Mouse (Mus musculus): ENCODE data around the gene Crot. TPM values are rescaled to one million over a fixed set of nuclear protein-coding genes. Genes with fewer than 3 reads are reported as not detected.
"Not testable (repeated sequence)": the region's sequence is repeated elsewhere in the genome, so short reads cannot be mapped to it uniquely, and the experiment has no call there.

The Crot gene
- polyA plus RNA-seq, 1 experiment from 2014 or later = 57.5 TPM

DNA sequence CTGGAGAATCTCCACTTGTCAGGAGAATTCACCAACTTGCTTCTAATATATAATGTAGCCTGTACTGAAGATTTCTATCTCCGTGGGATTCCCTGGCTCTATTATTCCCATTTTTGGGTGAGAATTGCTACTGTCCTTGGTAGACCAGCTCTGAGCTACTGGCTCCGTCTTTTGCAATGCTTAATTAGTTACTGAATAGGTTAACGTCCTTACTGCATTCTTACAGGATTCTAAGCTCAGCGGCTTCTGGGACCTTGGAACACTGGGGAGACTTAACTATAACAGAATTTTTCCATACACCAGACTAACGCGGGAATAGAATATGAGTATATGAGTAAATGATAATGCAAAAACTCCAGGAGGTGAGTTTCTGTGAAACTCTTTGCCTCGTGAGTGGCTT is 2.9 kb upstream of the Crot start:
- not testable (repeated sequence) for H3K9ac ChIP-seq (replicated peaks; ENCODE audit: low read length); H3K36me3 ChIP-seq (ENCODE audit: insufficient read depth, low read length); H3K4me1 ChIP-seq (ENCODE audit: insufficient read depth, low read length); ATAC-seq (ENCODE audit: low FRiP score, low TSS enrichment); H3K4me2 ChIP-seq (replicated peaks; ENCODE audit: low read depth, low read length); H3K4me3 ChIP-seq (ENCODE audit: low read length); H3K9me3 ChIP-seq (ENCODE audit: low read length); H3K27me3 ChIP-seq (ENCODE audit: insufficient read depth, low read length)
- peak overlapping the region; percentile 38; the same call in 1 of the 2 replicates for H3K27ac ChIP-seq (ENCODE audit: low read length)
- WGBS = 48% methylated on average over 7 of the region's 7 CpGs

DNA sequence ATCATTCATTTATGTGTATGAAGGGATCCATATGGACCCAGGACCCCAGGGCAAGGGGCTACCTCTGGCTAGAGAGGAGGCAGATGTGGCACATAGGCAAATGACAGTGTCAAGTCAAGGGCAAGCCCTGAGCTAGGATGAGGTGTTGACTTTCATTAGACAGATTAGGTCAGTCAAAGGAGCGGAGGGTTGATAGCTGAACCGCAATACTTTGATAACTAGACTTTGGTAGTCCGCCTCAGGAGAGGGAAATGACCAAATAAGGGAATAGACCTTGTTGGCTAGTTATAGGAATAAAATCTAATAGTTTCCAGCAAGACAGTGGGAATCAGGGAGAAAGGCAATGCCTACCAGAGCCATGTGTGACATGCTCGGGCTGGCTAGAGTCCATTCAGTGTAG is 2.0 kb upstream of the Crot start:
- ATAC-seq (ENCODE audit: low FRiP score, low TSS enrichment) = no peak
- 69% methylated on average over 4 of the region's 4 CpGs for WGBS
- peak overlapping the region; percentile 13; the same call in 1 of the 2 replicates for H3K27ac ChIP-seq (ENCODE audit: low read length)

DNA sequence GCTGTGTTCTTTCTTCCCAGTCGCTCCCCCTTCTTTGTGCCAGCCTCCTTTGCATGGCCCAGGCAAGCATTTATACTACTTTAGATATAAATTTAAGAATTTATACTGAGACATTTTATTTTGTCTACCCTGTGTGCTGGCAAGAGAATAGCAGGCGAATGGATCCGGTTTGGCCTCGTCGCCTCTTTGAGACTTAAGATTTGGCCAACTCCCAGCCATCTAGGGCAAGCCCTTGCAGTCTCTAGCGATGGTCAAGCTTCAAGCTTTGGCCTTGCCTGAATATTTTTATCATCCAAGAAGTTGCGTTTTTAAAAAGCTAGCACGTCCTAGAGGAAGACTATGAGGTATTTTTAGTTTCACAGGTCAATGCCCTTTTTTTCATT is 380 bp upstream of the Crot start:
- Histone ChIP-seq H3K9me3 (ENCODE audit: low read length) (no peaks in the 10 kb centered on the region), H3K27me3 (ENCODE audit: insufficient read depth, low read length) (no peaks in the 10 kb centered on the region), H3K36me3 (ENCODE audit: insufficient read depth, low read length) (peaks cover 12% of the 10 kb centered on the region; the same call in 1 of the 2 replicates), H3K4me3 (ENCODE audit: low read length) (peak overlapping the region; percentile 80), H3K4me1 (ENCODE audit: insufficient read depth, low read length) (0 out of 2 replicates have a peak, but pooled peaks cover 10% of the 10 kb centered on the region), H3K9ac (replicated peaks; ENCODE audit: low read length) (peak overlapping the region; percentile 86), H3K4me2 (replicated peaks; ENCODE audit: low read depth, low read length) (peak overlapping the region; percentile 79), H3K27ac (ENCODE audit: low read length) (peak overlapping the region; percentile 92)
- WGBS = 7% methylated on average over 8 of the region's 8 CpGs
- peak; percentile 39; the same call in 1 of the 2 replicates for ATAC-seq (ENCODE audit: low FRiP score, low TSS enrichment)

More for the DNA sequence above, 2.0 kb upstream of the Crot start:
- 0 out of 2 replicates have a peak, but pooled peaks cover 3% of the 10 kb centered on the region for H3K9me3 ChIP-seq (ENCODE audit: low read length)
- no peak overlapping the region for H3K4me3 ChIP-seq (ENCODE audit: low read length)
- 0 out of 2 replicates have a peak, but pooled peaks cover 10% of the 10 kb centered on the region for H3K4me1 ChIP-seq (ENCODE audit: insufficient read depth, low read length)
- no peaks in the 10 kb centered on the region for H3K27me3 ChIP-seq (ENCODE audit: insufficient read depth, low read length)
- no peak overlapping the region for H3K4me2 ChIP-seq (replicated peaks; ENCODE audit: low read depth, low read length)
- H3K9ac ChIP-seq (replicated peaks; ENCODE audit: low read length) = no peak overlapping the region
- H3K36me3 ChIP-seq (ENCODE audit: insufficient read depth, low read length) = peaks cover 4% of the 10 kb centered on the region; the same call in 1 of the 2 replicates

DNA sequence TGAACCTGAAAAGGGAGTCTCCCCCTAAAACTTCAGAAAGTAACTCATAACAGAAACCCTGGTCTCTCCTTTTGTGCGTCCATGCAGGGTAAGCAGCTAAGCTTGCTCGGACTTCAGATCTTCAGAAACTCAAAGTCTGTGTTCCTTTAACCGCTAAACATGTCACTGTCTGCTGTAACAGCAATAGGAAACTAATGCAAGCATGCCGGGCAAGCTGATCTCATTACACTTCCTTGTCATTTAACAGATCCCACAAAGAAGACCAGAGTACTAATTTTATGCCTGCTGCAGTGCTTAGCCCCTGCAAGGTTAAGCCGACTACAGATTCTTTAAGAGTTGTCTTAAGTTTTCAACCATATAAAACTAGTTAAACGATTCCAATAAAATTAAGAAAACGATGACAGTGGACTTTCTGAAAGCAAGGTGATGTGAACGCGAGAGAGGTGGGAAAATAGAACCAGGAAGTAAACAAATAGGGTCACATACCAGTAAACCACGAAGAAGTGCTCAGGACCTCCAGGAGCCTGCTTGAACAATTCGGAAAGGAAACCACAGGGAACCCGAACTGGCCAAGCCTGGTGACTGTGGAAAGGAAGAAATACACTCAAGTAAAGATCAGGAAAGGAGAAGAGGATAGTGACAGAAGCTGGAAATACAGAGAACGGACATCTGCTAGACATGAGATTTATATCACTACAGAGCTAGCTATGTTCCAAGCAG is 998 bp downstream of the Crot start:
- H3K4me1 ChIP-seq (ENCODE audit: insufficient read depth, low read length) = 0 out of 2 replicates have a peak, but pooled peaks cover 10% of the 10 kb centered on the region
- H3K9ac ChIP-seq (replicated peaks; ENCODE audit: low read length) = peak overlapping the region; percentile 86
- H3K4me2 ChIP-seq (replicated peaks; ENCODE audit: low read depth, low read length) = peak overlapping the region; percentile 79
- H3K36me3 ChIP-seq (ENCODE audit: insufficient read depth, low read length) = peaks cover 24% of the 10 kb centered on the region
- H3K4me3 ChIP-seq (ENCODE audit: low read length) = peak overlapping the region; percentile 80
- ATAC-seq (ENCODE audit: low FRiP score, low TSS enrichment) = no peak
- WGBS = 10% methylated on average over 13 of the region's 13 CpGs
- H3K9me3 ChIP-seq (ENCODE audit: low read length) = no peaks in the 10 kb centered on the region
- H3K27ac ChIP-seq (ENCODE audit: low read length) = peak overlapping the region; percentile 92
- H3K27me3 ChIP-seq (ENCODE audit: insufficient read depth, low read length) = no peaks in the 10 kb centered on the region

DNA sequence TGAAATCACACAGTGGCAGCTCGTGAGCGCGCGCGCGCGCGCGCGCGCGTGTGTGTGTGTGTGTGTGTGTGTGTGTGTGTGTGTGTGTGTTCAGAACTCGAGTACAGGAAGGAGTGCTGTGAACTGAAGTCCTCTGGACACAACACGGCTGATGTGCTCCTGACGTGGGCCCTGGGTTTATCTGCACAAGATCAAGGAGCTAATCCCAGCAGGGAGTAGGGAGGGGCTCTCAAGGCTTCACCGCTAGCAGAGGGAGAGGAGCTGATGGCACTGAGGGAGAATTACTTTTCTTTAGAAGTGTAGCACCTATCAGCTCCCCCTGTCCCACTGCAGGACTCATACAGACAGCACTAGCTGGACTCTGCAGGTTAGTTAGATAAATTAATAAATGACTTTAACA is 5.5 kb downstream of the Crot start:
- H3K27me3 ChIP-seq (ENCODE audit: insufficient read depth, low read length) = no peaks in the 10 kb centered on the region
- H3K9me3 ChIP-seq (ENCODE audit: low read length) = no peaks in the 10 kb centered on the region
- no peak overlapping the region for H3K9ac ChIP-seq (replicated peaks; ENCODE audit: low read length)
- ATAC-seq (ENCODE audit: low FRiP score, low TSS enrichment) = no peak
- no peak overlapping the region for H3K4me2 ChIP-seq (replicated peaks; ENCODE audit: low read depth, low read length)
- 94% methylated on average over 16 of the region's 16 CpGs for WGBS
- H3K36me3 ChIP-seq (ENCODE audit: insufficient read depth, low read length) = peaks cover 37% of the 10 kb centered on the region
- H3K4me1 ChIP-seq (ENCODE audit: insufficient read depth, low read length) = 0 out of 2 replicates have a peak, but pooled peaks cover 8% of the 10 kb centered on the region
- no peak overlapping the region for H3K4me3 ChIP-seq (ENCODE audit: low read length)
- H3K27ac ChIP-seq (ENCODE audit: low read length) = no peak overlapping the region

DNA sequence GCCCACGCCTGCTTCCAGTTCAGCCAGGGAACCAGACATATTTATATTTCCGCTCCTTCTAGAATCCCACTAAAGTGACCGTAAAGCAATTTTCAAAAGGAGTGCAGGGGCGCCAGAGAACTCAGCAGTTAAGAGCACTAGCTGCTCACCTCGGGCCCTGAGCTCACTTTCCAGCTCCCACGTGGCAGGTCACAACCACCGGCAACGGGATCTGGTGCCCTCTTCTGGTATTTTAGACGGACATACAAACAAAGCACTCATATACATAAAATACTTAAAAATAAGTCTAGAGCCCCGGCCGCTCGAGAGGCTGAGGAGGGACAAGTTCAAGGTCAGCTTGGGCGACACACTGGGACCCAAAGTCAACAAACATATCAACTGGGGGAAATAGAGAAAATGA is 6.6 kb downstream of the Crot start:
- Histone ChIP-seq H3K9ac (replicated peaks; ENCODE audit: low read length) (no peak overlapping the region), H3K4me3 (ENCODE audit: low read length) (no peak overlapping the region), H3K36me3 (ENCODE audit: insufficient read depth, low read length) (peaks cover 44% of the 10 kb centered on the region), H3K9me3 (ENCODE audit: low read length) (no peaks in the 10 kb centered on the region), H3K27me3 (ENCODE audit: insufficient read depth, low read length) (no peaks in the 10 kb centered on the region), H3K4me1 (ENCODE audit: insufficient read depth, low read length) (0 out of 2 replicates have a peak, but pooled peaks cover 8% of the 10 kb centered on the region), H3K4me2 (replicated peaks; ENCODE audit: low read depth, low read length) (no peak overlapping the region), H3K27ac (ENCODE audit: low read length) (no peak overlapping the region)
- no peak for ATAC-seq (ENCODE audit: low FRiP score, low TSS enrichment)
- 86% methylated on average over 13 of the region's 13 CpGs for WGBS

DNA sequence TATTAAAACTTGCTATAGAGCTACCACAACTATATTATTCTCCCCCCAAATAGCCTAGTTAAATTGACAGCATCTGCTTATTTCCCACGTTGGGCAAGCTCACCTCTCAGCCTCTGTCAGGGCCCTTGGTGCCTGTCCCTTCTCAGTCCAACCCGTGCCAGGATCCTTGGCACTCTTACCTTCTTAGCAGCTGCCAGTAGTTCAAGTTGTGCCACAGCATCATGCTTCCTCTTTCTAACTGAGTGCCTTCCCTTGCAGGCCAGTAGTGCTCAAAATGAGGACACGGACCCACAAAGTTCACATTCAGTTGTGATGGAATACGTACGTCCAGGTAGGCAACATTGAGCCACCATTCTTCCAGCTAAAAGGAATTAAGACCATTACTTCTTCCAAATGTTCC is 9.2 kb downstream of the Crot start:
- no peak for ATAC-seq (ENCODE audit: low FRiP score, low TSS enrichment)
- Histone ChIP-seq H3K9ac (replicated peaks; ENCODE audit: low read length) (no peak overlapping the region), H3K36me3 (ENCODE audit: insufficient read depth, low read length) (peaks cover 40% of the 10 kb centered on the region), H3K4me3 (ENCODE audit: low read length) (no peak overlapping the region), H3K4me2 (replicated peaks; ENCODE audit: low read depth, low read length) (no peak overlapping the region), H3K27ac (ENCODE audit: low read length) (no peak overlapping the region), H3K27me3 (ENCODE audit: insufficient read depth, low read length) (no peaks in the 10 kb centered on the region), H3K9me3 (ENCODE audit: low read length) (no peaks in the 10 kb centered on the region), H3K4me1 (ENCODE audit: insufficient read depth, low read length) (no peaks in the 10 kb centered on the region)
- 96% methylated on average over 5 of the region's 5 CpGs for WGBS

DNA sequence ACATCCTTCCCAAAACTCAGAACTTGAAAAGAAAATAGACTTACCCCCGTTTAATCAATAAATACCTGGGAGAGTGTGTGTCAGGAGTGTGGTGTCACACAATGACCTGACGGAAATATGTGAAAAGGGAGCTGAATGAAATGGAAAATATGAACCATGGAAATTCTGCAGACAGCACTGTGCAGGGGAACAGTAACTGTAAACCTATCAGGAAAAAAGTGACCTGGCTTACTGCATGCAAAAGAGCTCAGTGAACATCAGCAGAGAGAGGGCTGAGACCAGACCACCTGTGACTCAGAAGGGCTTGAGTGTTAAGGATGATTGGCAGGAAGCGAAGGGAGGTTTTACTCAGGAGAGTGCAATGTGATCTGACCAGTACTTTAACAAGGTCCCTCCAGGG is 11.7 kb downstream of the Crot start:
- WGBS = 84% methylated on average over 3 of the region's 3 CpGs
- Histone ChIP-seq H3K36me3 (ENCODE audit: insufficient read depth, low read length) (peaks cover 40% of the 10 kb centered on the region), H3K27me3 (ENCODE audit: insufficient read depth, low read length) (no peaks in the 10 kb centered on the region)

DNA sequence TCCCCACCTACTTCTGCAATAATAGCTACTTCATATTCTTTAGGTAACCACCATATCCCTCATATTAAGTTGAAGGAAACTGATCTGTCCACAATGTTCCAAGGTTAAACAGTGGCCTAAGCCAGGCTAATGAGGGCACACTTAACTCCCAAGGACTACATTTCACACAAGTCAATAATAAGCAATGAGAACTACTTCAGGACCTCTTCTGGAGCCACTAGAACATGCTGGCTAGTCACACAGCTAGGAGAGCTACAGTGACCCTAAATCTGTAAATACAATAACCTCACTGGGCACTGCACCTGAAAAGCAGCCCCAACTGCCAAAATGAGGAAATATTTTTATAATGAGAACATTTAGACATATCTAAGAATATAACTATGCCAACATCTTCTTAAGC is 22.4 kb downstream of the Crot start:
- Histone ChIP-seq H3K9ac (replicated peaks; ENCODE audit: low read length) (no peak overlapping the region), H3K4me3 (ENCODE audit: low read length) (no peak overlapping the region), H3K27ac (ENCODE audit: low read length) (no peak overlapping the region), H3K4me1 (ENCODE audit: insufficient read depth, low read length) (no peaks in the 10 kb centered on the region), H3K27me3 (ENCODE audit: insufficient read depth, low read length) (no peaks in the 10 kb centered on the region), H3K4me2 (replicated peaks; ENCODE audit: low read depth, low read length) (no peak overlapping the region), H3K36me3 (ENCODE audit: insufficient read depth, low read length) (peaks cover 35% of the 10 kb centered on the region), H3K9me3 (ENCODE audit: low read length) (no peaks in the 10 kb centered on the region)
- ATAC-seq (ENCODE audit: low FRiP score, low TSS enrichment) = no peak

More for the DNA sequence above, 11.7 kb downstream of the Crot start:
- no peaks in the 10 kb centered on the region for H3K9me3 ChIP-seq (ENCODE audit: low read length)
- no peak overlapping the region for H3K27ac ChIP-seq (ENCODE audit: low read length)
- no peak overlapping the region for H3K4me2 ChIP-seq (replicated peaks; ENCODE audit: low read depth, low read length)
- no peak overlapping the region for H3K9ac ChIP-seq (replicated peaks; ENCODE audit: low read length)
- no peaks in the 10 kb centered on the region for H3K4me1 ChIP-seq (ENCODE audit: insufficient read depth, low read length)
- no peak for ATAC-seq (ENCODE audit: low FRiP score, low TSS enrichment)
- no peak overlapping the region for H3K4me3 ChIP-seq (ENCODE audit: low read length)

DNA sequence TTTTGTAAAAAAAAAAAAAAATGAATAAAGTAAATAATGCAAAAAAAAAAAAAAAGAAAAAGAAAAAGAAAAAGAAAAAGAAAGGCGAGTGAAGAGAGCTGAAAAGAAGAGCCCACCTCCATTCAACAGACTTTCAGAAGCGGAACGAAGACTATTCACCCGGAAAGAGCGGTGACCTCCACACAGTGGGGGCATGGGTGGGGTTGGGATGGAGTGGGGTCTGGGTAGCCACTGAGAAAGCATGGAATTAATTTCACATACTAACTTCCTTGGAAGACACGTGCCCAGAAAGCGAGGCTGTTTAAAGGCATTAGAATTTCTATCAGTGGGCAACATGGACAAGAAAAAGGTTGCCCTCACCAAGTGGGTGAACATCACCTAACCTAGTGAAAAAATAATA is 24.8 kb downstream of the Crot start:
- H3K27ac ChIP-seq (ENCODE audit: low read length) = no peak overlapping the region
- H3K9me3 ChIP-seq (ENCODE audit: low read length) = no peaks in the 10 kb centered on the region
- H3K4me3 ChIP-seq (ENCODE audit: low read length) = no peak overlapping the region
- H3K27me3 ChIP-seq (ENCODE audit: insufficient read depth, low read length) = no peaks in the 10 kb centered on the region
- H3K4me2 ChIP-seq (replicated peaks; ENCODE audit: low read depth, low read length) = no peak overlapping the region
- no peak for ATAC-seq (ENCODE audit: low FRiP score, low TSS enrichment)
- peaks cover 53% of the 10 kb centered on the region for H3K36me3 ChIP-seq (ENCODE audit: insufficient read depth, low read length)
- 87% methylated on average over 7 of the region's 7 CpGs for WGBS
- no peaks in the 10 kb centered on the region for H3K4me1 ChIP-seq (ENCODE audit: insufficient read depth, low read length)
- no peak overlapping the region for H3K9ac ChIP-seq (replicated peaks; ENCODE audit: low read length)
